15 mouse cellular contexts compared by ENCODE assay signal in the genomic region with DNA sequence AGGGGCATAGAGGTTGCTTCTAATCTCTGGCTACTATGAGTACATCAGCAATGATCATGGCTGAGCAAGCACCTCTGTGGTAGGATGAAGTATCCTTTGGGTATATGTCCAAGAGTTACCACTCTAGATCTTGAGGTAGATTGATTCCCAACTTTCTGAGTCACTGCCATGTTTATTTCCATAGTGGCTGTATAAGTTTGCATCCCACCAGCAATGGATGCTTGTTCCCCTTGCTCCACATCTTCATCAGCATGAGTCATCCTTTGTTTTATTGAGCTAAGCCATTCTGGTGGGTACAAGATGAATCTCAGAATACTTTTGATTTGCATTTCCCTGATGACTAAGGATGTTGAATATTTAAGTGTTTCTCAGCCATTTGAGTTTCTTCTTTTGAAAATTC.
"Had no signal": no experiment of that assay in that cellular context is flagged by ENCODE, and none has a peak within 500 bp of the region (broad histone marks: within the 10 kb centered on the region; RNA-seq: fewer than 3 reads in every experiment).

No protein-coding gene starts in this region.

- H3K27me3 ChIP-seq: neural tube, embryonic 12.5 days; neural tube, embryonic 13.5 days; neural tube, embryonic 15.5 days; stomach, embryonic 15.5 days had no signal

- DNase-seq: retina, postnatal 1 day; right cerebral cortex, adult 18-20 months; right cerebral cortex, postnatal 14 days; right cerebral cortex, postnatal 25 days; spleen, adult 18-20 months; thymus, adult 18-20 months; thymus, adult 2 months; thymus, postnatal 14 days; thymus, postnatal 25 days; thymus, postnatal 36 days; thymus, postnatal 4 days had no signal

- H3K4me3 ChIP-seq: neural tube, embryonic 12.5 days; neural tube, embryonic 13.5 days; neural tube, embryonic 15.5 days; stomach, embryonic 15.5 days had no signal

- H3K36me3 ChIP-seq: neural tube, embryonic 12.5 days; neural tube, embryonic 13.5 days; neural tube, embryonic 15.5 days; stomach, embryonic 15.5 days had no signal
